Mouse (Mus musculus) lung, postnatal 36 days (tissue): ENCODE measurements around the gene Hbs1l.

ENCODE experiments used
- DNase-seq: peaks from one replicate; pipeline ENCODE4 v3.0.0; 2022; ENCODE audit warnings: mixed read lengths

Hbs1l gene

GRCm38 (mm10) chr10:21313732-21314131 is 18.0 kb downstream of the Hbs1l start:
- no peak for DNase-seq

DNA sequence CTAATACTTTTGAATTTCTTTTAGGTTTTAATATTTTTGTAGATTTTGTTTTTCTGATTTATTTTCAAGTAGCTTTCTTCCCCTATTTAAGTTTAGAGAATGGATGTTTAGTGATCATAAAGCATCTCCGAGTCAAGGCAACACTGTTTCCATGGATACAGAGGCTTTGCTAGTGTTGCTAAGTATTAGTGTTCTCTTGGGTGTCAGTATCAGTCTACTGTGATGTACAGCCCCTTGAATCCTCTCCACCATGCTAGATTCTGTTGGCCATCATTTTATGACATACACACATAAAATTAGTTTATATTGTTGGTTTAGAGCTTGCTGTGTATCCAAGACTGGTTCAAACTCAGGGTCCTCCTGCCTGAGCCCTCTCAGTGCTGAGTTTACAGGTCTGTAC is 20.3 kb downstream of the Hbs1l start:
- no peak for DNase-seq

- no peak for DNase-seq
Observed at GRCm38 (mm10) chr10:21318250-21318649, 22.5 kb downstream of the Hbs1l start.

- no peak for DNase-seq
Observed at GRCm38 (mm10) chr10:21318996-21319395, 23.2 kb downstream of the Hbs1l start.

- DNase-seq, result no peak
Observed at GRCm38 (mm10) chr10:21320601-21321000, 24.8 kb downstream of the Hbs1l start.

DNA sequence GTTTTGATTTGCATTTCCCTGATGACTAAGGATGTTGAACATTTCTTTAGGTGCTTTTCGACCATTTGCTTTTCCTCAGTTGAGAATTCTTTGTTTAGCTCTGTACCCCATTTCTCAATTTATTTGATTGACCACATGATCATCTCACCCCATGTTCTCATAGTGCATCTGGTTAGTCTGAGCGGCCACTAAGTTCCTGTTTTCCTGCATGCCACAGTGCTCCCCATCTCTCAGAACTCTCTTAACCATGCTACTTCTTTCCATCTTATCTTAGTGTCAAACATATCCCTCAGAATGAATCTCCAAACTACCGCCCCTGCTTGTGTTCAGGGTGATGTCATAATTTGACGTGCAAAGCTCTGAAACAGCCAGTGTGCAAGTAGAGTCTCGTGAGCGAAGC is 30.6 kb downstream of the Hbs1l start:
- no peak for DNase-seq

DNA sequence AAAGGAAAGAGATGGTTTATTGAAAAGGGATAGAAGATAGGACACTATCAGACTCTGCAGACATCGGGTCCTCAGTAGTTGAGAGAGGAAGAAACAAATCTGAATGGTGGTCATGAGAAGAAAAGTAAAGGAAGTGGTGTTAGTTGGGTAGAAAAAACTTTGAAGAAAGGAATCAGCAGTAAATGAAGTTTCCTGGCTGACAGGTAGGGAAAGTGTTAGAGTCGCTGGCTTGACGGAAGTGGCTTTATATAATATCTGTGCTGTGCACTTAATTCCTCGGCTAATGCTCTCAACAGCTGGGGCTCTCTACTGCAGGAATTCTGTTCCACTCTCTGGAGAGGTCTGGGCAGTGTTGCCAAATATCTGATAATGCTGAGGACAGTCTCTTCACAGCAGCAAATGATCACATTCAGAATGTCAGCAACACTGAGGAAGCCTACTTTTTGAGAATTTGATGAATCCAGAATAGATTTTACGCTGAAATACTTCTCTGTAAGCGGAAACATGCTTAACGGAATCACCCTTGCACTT is 31.9 kb downstream of the Hbs1l start:
- DNase-seq, result peak; percentile 19

DNA sequence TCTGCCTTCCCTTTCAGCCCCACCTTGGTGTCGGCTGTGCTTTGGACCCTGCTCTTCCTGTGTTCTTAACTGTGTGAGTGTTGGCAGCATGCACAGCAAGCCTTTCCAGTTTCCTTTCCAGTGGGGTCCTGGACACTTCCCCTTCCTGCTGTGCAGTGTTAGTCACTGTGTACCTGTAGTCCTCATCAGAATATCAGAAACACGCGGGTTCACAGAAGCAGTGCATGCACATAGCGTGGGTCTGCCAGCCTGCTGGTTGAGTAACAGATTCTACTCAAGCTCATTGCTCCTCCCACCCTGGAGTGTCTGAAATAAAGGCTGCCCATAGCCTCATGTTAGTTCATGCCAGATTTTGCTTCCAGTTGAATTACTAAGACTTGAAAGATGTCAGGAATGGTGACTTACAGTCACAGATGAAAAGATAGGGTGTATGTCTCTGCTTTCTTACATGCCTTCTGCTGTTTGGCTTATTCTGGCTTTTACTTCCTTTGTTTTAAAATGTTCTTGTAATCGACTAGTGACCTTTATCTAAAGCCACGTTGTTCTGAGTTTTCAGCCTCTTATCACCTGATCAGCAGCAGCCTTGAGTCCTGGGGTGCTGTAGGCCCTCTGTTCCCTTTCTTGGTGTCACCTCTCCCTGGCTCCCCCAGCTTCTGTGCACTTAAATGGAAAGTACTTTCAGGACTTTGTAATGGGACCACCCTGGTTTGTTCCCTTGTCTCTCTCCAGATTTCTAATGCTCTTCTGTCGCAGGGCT is 38.7 kb downstream of the Hbs1l start:
- peak; percentile 6 for DNase-seq

DNA sequence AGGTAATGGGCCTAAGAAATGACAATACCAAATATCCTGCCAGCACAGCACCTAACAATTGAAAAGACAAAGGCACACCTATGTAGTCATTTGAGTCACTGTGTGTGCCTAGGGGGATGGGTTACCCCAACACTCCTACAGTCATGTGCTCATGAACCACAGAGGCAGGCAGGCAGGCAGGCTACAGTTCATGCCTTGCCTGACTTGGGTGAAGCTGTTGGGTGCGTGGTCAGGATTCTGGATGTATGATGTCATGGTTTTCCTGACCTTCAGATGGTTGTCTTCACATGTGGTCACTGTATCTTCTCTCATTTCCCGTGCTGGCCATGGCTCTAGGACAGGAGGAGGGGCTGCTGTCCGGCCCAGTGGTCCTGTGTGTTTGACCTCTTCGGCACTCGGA is 39.8 kb downstream of the Hbs1l start:
- DNase-seq, result no peak

GRCm38 (mm10) chr10:21337191-21337590 is 41.4 kb downstream of the Hbs1l start:
- peak; percentile 49 for DNase-seq

DNA sequence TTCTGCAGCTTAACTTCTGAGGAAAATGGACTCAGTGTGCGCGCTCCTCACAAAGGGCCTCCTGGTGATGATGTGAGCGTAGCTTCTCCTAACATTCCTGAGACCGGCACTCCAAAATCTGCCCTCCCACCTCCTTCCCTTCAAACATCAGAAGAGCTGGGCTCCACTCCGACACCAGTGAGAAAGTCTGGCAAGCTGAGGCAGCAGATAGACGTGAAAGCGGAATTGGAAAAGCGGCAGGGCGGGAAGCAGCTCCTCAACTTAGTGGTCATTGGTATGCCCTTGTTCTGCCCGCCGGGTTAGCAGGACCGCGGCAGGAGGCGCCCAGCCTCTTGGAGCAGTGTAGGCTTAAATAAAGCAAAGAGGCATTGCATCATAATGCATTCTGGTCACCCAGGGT is 45.9 kb downstream of the Hbs1l start:
- no peak for DNase-seq

GRCm38 (mm10) chr10:21342331-21343005 is 46.7 kb downstream of the Hbs1l start:
- no peak for DNase-seq

DNA sequence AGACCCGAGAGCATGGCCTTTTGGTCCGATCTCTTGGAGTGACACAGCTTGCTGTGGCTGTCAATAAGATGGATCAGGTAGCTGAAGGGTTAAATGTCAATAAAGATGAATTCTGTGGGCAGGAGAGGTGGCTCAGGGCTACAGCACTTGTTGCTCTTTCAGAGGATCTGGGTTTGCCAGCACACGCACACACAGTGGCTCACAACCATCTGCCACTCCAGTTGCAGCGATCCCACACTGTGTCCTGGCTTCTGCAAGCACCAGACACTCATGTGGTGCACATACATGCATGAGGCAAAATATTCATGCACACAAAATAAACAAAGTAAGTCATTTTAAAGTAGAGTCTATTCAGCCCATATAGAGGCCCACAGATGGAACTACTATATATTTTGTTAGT is 51.6 kb downstream of the Hbs1l start:
- no peak for DNase-seq

GRCm38 (mm10) chr10:21349449-21349848 is 53.7 kb downstream of the Hbs1l start:
- no peak for DNase-seq

- DNase-seq, result no peak
Observed at GRCm38 (mm10) chr10:21349946-21350345, 54.2 kb downstream of the Hbs1l start.

DNA sequence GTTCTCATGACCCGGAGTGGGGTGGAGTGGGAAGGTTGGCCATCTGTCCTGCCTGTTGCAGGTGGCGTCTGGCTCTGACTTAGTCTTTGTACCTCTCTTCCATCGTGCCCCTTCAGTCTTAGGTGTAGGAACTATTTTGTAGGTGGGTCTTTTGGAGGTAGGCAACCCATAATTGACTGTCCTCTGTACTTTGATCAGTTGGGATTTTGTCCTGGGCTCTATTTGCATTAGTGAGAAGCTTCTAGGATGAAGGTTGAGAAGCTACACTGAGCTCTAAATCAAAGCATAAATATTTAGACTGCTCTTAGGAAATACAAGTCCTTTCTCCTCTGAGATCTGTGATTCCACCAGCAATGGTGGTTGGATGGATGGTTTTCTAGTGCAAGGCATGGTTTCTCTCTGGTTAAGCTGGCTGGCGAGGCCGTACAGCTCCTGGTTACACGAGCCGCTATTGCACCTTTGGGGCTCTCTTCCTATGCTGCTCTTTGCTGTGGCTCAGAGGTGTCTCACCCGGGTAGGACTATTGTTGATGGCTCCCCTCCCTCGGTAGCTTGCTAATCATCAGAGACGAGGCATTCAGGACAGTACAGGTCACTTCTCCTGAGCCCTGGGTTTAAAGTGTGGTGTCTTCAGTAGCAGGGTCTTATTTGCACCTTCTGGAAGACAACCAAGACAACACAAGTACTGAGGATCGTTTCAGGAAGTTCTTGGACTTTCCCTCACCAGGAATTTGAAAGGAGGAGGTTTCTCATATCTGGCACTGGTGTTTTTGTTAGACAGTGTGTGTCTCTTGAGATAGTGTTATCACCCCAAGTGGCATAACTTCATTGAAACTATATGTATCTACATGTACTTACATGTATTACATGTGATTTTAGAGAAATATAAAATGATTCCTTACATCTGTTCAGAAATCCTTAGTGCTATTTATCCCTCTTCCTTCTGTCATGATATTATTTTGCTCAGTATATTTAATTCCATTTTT is 55.0 kb downstream of the Hbs1l start:
- DNase-seq, result no peak

- no peak for DNase-seq
Observed at GRCm38 (mm10) chr10:21351766-21352165, 56.0 kb downstream of the Hbs1l start.

- DNase-seq, result no peak
Observed at GRCm38 (mm10) chr10:21353890-21354289, 58.1 kb downstream of the Hbs1l start.

GRCm38 (mm10) chr10:21354506-21354905 is 58.7 kb downstream of the Hbs1l start:
- DNase-seq, result no peak

DNA sequence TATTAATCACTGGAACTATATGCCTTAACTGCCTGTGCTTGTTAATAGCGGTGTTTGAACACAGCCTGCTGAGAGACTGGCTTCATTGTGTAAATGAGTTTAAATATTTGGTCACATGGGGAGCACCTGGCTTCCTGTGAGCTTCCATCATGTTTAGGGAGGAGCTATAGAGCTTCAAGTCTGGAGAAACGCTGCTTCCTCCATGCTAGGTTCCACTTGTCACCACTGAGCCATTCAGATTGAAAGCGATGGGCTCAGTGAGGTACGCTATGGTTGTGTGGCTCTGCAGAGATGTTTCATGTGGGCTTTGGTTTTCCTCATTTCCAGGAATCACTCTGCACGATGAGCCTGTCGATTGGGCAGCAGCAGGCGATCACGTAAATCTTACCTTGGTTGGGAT is 62.2 kb downstream of the Hbs1l start:
- no peak for DNase-seq

DNA sequence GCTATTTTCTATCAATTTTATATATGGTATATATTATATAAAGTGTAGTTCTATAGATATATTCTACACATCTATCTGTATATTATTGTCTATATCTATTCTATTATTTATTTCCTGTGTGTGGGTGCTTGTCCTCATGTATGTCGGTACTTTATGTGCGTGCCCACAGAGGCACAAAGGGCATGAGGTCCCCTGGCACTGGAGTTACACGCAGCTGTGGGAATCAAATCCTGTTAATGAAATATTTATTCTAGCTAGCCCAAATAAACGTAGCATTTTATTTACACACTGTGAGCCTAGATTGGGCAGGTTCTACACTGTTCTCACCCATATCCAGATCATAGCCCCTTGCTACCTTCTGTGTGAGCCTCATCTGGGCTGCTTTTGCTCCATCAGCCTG is 63.3 kb downstream of the Hbs1l start:
- no peak for DNase-seq

DNA sequence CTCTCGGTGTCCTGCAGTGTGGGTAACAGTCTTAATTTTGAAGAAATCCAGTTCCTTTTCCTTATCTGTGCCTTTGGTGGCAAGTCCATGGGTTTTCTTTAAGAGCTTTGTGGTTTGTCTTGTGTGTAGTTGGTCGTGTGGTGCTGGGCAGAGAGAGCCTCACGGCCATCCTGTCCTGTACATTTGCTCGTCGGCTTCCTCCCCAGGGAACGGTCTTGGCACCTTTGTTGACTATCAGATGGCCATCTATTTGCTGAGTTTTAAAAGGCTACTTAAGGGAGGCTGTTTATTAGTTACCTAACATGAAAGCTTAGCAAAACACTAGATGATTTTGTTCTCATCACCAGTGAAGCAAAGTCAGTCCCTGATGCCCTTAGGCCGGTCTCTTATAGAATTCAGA is 66.1 kb downstream of the Hbs1l start:
- DNase-seq, result no peak

DNA sequence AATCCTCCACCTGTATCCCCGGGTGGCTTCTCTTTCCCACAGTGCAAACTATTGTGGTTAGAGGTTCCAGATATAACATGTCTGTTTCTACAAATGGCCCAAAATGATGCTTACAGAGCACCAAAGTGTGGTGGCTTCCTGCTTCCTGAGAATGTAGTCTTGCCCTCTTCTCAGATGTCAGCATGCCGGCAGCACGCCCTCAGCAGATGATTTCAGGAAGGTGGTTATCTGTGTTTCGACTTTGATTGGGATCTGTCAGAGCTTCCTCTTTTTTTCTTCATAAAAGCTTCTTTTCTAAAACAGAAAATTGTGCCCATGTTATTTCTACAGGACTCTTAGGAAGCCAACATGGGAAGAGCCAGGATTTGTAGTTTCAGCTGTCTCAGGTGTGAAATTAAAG is 67.5 kb downstream of the Hbs1l start:
- DNase-seq, result no peak
